Mouse (Mus musculus): ENCODE results near the gene Mrpl55.

DNA sequence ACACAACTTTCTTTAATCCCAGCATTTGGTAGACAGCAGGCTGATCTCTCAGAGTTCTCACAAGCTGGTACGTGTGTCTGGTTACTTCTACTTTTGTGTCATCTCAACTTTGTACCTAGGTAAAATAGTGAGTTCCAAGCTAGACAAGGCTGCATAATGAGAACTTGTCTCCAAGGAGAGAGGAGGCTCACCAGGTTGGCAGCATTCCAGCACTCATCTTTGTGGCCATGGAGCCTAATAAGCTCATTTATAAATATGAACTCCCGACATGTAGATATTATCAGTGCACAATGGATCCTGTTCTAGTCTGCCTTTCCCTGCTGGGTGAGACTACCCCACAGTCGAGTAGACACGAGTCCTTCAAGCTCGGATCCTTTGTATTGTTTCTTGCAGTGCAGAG lies 7.3 kb downstream of the Mrpl55 start:
- no peak for TF ChIP-seq CTCF (IDR thresholded peaks at IDR 0.05; ENCODE audit: control insufficient read depth, insufficient read depth, insufficient read length)
- no peak for TF ChIP-seq USF1 (IDR thresholded peaks at IDR 0.05; ENCODE audit: low read depth)
